Comparison of ENCODE assay signal across 10 mouse cellular contexts in the genomic region with DNA sequence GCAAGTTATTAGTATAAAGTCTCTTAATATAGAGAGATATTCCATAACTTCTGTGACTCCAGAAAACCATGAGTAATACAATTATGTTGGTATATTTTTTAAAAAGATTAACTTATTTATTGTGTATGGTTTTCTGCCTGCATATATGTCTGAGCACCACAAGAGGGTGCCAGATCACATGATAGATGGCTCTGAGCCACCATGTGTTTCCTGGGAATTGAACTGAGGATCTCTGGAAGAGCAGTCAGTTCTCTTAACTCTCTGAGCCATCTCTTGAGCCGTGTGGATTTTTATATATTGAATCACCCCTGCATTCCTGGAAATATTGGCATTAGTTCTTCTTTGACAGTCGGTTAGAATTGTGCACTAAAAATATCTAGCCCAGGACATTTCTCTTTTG. TPM values are rescaled to one million over a fixed set of nuclear protein-coding genes. Genes with fewer than 3 reads are reported as not detected.
"Had no signal": no experiment of that assay in that cellular context is flagged by ENCODE, and none has a peak within 500 bp of the region (broad histone marks: within the 10 kb centered on the region; RNA-seq: fewer than 3 reads in every experiment).

No protein-coding gene starts in this region.

RNA-seq across cellular contexts. Expression of a gene that starts 17.2 kb away (rescaled TPM):
- total RNA-seq: liver, adult 2 months; monocyte, adult 5-6 weeks; neutrophil, adult 5-6 weeks had no signal
- polyA plus RNA-seq: limb, embryonic 14.5 days; liver, adult 2 months; liver, embryonic 13.5 days; liver, embryonic 16.5 days; lung, postnatal 0 days; macrophage; midbrain, embryonic 13.5 days; neural tube, embryonic 13.5 days had no signal
